Mouse (Mus musculus): ENCODE data around the gene Med13l.

GRCm38 (mm10) chr5:118674321-118674720 lies 113.8 kb downstream of the Med13l start:
- no peak for TF ChIP-seq POLR2A (IDR thresholded peaks at IDR 0.05; ENCODE audit: control insufficient read depth, extremely low read depth, insufficient read depth, low read length, poor library complexity)
- no peak for TF ChIP-seq CTCF (IDR thresholded peaks at IDR 0.05; ENCODE audit: borderline replicate concordance, control insufficient read depth, extremely low read depth, insufficient read depth, low read length, poor library complexity)
